Mouse (Mus musculus) lung, embryonic 14.5 days (tissue): ENCODE data around the gene Tbk1. TPM values are rescaled to one million over a fixed set of nuclear protein-coding genes. Genes with fewer than 3 reads are reported as not detected.
A peak's percentile ranks its signal among the peaks of the same experiment; 100 is the strongest.

Experiments
- ATAC-seq: fragments of 200-750 bp; cut with Nextera tagmentation; 2 replicates; pipeline ENCODE4 v1.8.0; 2017; ENCODE audit warnings: mild to moderate bottlenecking, moderate TSS enrichment, moderate library complexity; ENCODE audit not compliant: insufficient read depth
- DNase-seq: peaks from one replicate; pipeline ENCODE4 v3.0.0-alpha.2; 2015
- H3K27ac ChIP-seq: fragments of 300-500 bp; sonication (generic); 2 replicates; pipeline ENCODE4 v1.5.1; 2014; ENCODE audit warnings: low read depth, mild to moderate bottlenecking, moderate library complexity
- H3K27me3 ChIP-seq: fragments of 300-500 bp; sonication (generic); 2 replicates; pipeline ENCODE4 v1.6.1; 2014; ENCODE audit warnings: low read length, control low read depth; ENCODE audit not compliant: insufficient read depth
- H3K36me3 ChIP-seq: fragments of 300-500 bp; sonication (generic); 2 replicates; pipeline ENCODE4 v1.6.1; 2014; ENCODE audit warnings: control low read depth; ENCODE audit not compliant: insufficient read depth
- H3K4me1 ChIP-seq: fragments of 300-500 bp; sonication (generic); 2 replicates; pipeline ENCODE4 v1.6.1; 2014; ENCODE audit warnings: antibody characterized with exemption, control low read depth; ENCODE audit not compliant: insufficient read depth
- H3K4me2 ChIP-seq: fragments of 300-500 bp; sonication (generic); 2 replicates; pipeline ENCODE4 v1.6.1; 2014; ENCODE audit warnings: mild to moderate bottlenecking
- H3K4me3 ChIP-seq: fragments of 300-500 bp; sonication (generic); 2 replicates; pipeline ENCODE4 v1.5.1; 2014; ENCODE audit warnings: low read depth, low read length
- H3K9ac ChIP-seq: fragments of 300-500 bp; sonication (generic); 2 replicates; pipeline ENCODE4 v1.6.1; 2014
- H3K9me3 ChIP-seq: fragments of 300-500 bp; sonication (generic); 2 replicates; pipeline ENCODE4 v1.6.1; 2016; ENCODE audit warnings: low read depth, low read length, control low read depth
- CTCF ChIP-seq: IDR thresholded peaks from 2 replicates; pipeline ENCODE4 v1.5.1; 2016; ENCODE audit warnings: antibody characterized with exemption, low read depth
- WGBS: fragments of 180-500 bp; shearing (Covaris S2); extraction: QIAGEN DNeasy Blood & Tissue Kit; methylation state at CpG from one replicate; pipeline ENCODE4 v1.1.7; 2014; 5-methylcytosine and 5-hydroxymethylcytosine counted together
- polyA plus RNA-seq: library from polyadenylated mRNA; unstranded; fragments of >200 nt; fragmentation: Nextera tagmentation; extraction: Ambion mirVana; gene quantifications from 2 replicates; pipeline ENCODE4 v1.2.1, GENCODE M21; 2014

Tbk1 gene
- 38.1 and 39.6 TPM in 2 replicates for polyA plus RNA-seq

DNA sequence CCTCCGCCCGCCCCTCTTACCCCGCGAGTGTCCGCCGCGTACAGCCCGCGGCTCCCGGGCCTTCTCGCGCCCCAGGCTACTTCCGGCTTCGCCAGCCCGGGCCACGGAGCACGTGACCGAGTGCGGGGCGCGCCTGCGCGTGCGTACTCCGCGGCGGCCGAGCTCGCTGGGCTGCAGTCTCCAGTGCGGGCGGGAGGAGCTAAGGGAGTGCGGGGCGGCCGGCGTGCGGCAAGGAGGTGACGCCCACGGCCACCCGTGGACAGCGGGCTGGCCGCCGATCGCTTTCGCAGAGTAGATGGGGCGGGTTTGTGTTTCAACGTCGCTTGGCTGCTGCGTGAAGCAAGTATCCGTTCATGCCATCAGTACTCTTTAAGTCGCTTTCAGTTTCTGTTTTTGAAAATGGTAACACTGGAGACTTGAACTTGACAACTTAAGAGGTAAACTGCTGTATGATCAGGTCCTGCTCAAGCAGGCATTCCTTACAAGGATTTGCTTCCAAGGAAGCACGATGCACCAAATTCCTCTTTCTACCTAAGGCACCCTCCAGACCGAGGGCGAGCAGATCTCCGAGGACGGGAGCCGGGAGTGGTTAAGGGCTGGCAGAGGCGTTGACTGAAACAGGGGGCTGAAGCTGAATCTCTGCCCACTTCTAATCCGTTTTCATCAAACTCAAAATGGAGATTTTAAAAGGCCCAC is at the start of gene Tbk1:
Gene Tbk1 (minus strand): TSS at position 113 of the 696 bp plus-strand sequence.
- Histone ChIP-seq H3K4me2 (peak within 1 kb of the TSS; percentile 60), H3K4me3 (peak within 1 kb of the TSS; percentile 90), H3K4me1 (peaks cover 6% of the 10 kb centered on the region; the same call in 1 of the 2 replicates), H3K36me3 (peaks cover 52% of the 10 kb centered on the region), H3K27ac (peak within 1 kb of the TSS; percentile 76), H3K9me3 (no peaks in the 10 kb centered on the region), H3K9ac (peak within 1 kb of the TSS; percentile 87), H3K27me3 (no peaks in the 10 kb centered on the region)
- ATAC-seq (peak; percentile 98), DNase-seq (peak; percentile 97)
- under 1% methylated on average over 58 of the region's 58 CpGs for WGBS
- no peak for TF ChIP-seq CTCF

- Histone ChIP-seq H3K4me1 (no peaks in the 10 kb centered on the region), H3K27me3 (peaks cover 14% of the 10 kb centered on the region), H3K36me3 (no peaks in the 10 kb centered on the region), H3K27ac (no peak overlapping the region), H3K9me3 (no peaks in the 10 kb centered on the region), H3K9ac (no peak overlapping the region), H3K4me2 (no peak overlapping the region), H3K4me3 (no peak overlapping the region)
- TF ChIP-seq CTCF: no peak
- WGBS: 73% methylated on average over 6 of the region's 6 CpGs
- no peak for DNase-seq
- ATAC-seq: no peak
Observed at GRCm38 (mm10) chr10:121636276-121636675, 49.7 kb upstream of the Tbk1 start.

DNA sequence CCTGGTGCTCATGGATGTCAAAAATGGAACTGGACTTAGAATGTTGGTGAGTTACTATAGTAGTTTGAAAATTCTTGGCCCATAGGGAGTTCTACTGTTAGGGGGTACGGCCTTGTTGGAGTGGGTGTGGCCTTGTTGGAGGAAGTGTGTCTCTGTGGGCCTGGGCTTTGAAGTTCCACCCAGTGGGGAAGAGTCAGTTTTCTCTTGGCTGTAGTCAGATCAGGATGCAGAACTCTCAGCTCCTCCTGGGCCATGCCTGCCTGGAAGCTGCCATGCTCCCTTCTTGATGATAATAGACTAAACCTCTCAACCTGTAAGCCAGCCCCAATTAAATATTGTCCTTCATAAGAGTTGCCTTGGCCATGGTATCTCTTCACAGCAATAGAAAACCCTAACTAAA is 47.6 kb upstream of the Tbk1 start:
- WGBS: 43% methylated on average over 1 of the region's 1 CpGs
- no peak for ATAC-seq

DNA sequence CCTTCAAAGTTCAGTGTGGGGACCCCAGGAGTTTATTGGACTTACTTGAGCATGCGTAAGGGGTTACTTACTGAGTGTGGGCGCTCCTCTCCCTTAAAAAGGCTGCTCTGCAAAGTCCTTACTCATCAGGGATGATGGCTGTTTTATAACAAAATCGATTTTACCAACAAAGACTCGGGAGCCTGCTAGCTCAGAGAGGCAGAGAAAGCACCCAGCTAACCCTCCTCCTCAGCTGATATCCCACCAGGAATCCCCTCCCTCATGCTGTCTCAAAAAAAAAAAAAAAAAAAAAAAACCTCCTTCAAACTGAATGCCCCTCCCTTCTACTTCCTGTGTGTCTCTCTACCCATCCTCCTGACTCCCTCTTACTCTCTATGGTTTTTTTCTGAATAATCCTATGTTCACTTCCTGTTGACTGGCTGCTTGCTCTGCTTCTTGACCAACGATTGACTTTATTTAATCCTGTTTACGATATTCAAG is 42.0 kb upstream of the Tbk1 start:
- H3K9me3 ChIP-seq: no peaks in the 10 kb centered on the region
- ATAC-seq (no peak), DNase-seq (no peak)
- WGBS: 81% methylated on average over 6 of the region's 6 CpGs
- H3K27ac ChIP-seq: no peak overlapping the region
- no peaks in the 10 kb centered on the region for H3K27me3 ChIP-seq
- H3K4me1 ChIP-seq: peaks cover 6% of the 10 kb centered on the region; the same call in 1 of the 2 replicates
- H3K36me3 ChIP-seq: no peaks in the 10 kb centered on the region
- no peak overlapping the region for H3K9ac ChIP-seq
- H3K4me3 ChIP-seq: no peak overlapping the region
- no peak overlapping the region for H3K4me2 ChIP-seq
- TF ChIP-seq CTCF: no peak

More for the DNA sequence above, 47.6 kb upstream of the Tbk1 start:
- H3K4me2 ChIP-seq: no peak overlapping the region
- no peaks in the 10 kb centered on the region for H3K27me3 ChIP-seq
- no peak overlapping the region for H3K9ac ChIP-seq
- no peak for TF ChIP-seq CTCF
- no peaks in the 10 kb centered on the region for H3K9me3 ChIP-seq
- H3K4me1 ChIP-seq: no peaks in the 10 kb centered on the region
- no peak overlapping the region for H3K4me3 ChIP-seq
- no peak for DNase-seq
- no peak overlapping the region for H3K27ac ChIP-seq
- H3K36me3 ChIP-seq: no peaks in the 10 kb centered on the region

GRCm38 (mm10) chr10:121627216-121627852 is 40.7 kb upstream of the Tbk1 start:
- H3K4me2 ChIP-seq: peak overlapping the region; percentile 82
- H3K4me3 ChIP-seq: no peak overlapping the region; the same call in 1 of the 2 replicates

GRCm38 (mm10) chr10:121626186-121626882 is 39.7 kb upstream of the Tbk1 start, which contains the start of gene Xpot:
Gene Xpot, minus strand, starts transcription at chr10:121626332.
- TF ChIP-seq CTCF: no peak

More at GRCm38 (mm10) chr10:121627216-121627852, 40.7 kb upstream of the Tbk1 start:
- TF ChIP-seq CTCF: no peak
- WGBS: 80% methylated on average over 10 of the region's 10 CpGs
- Histone ChIP-seq H3K9ac (no peak overlapping the region), H3K9me3 (no peaks in the 10 kb centered on the region), H3K4me1 (peaks cover 6% of the 10 kb centered on the region; the same call in 1 of the 2 replicates), H3K27ac (no peak overlapping the region), H3K27me3 (no peaks in the 10 kb centered on the region), H3K36me3 (peaks cover 6% of the 10 kb centered on the region)
- no peak for DNase-seq
- no peak for ATAC-seq

More at GRCm38 (mm10) chr10:121626186-121626882, 39.7 kb upstream of the Tbk1 start, which contains the start of gene Xpot:
- WGBS: under 1% methylated on average over 70 of the region's 70 CpGs
- no peaks in the 10 kb centered on the region for H3K27me3 ChIP-seq
- peaks cover 16% of the 10 kb centered on the region for H3K36me3 ChIP-seq
- H3K9ac ChIP-seq: peak within 1 kb of the TSS; percentile 87
- H3K27ac ChIP-seq: peak within 1 kb of the TSS; percentile 96
- peak within 1 kb of the TSS; percentile 89 for H3K4me3 ChIP-seq
- peak; percentile 99 for DNase-seq
- H3K9me3 ChIP-seq: no peaks in the 10 kb centered on the region
- ATAC-seq: peak; percentile 100
- H3K4me2 ChIP-seq: peak within 1 kb of the TSS; percentile 82
- H3K4me1 ChIP-seq: peaks cover 6% of the 10 kb centered on the region; the same call in 1 of the 2 replicates
